Mouse (Mus musculus) left cerebral cortex, adult 18-20 months (tissue): ENCODE measurements around the gene Gm6401. TPM values are rescaled to one million over a fixed set of nuclear protein-coding genes. Genes with fewer than 3 reads are reported as not detected.
"Not testable (repeated sequence)": the region's sequence is repeated elsewhere in the genome, so short reads cannot be mapped to it uniquely, and the experiment has no call there.

Experiments
- DNase-seq, 2 experiments: peaks; one replicate each; pipeline ENCODE4 v3.0.0; 2021 to 2022; ENCODE audit warnings: low spot score in 2 of 2, mixed read lengths in 1 of 2
- long read RNA-seq, 2 experiments: library from polyadenylated mRNA; stranded (forward); transcript quantifications; one replicate each; pipeline ENCODE4 v2.0.0; 2021
- total RNA-seq, 2 experiments: library from RNA; stranded (reverse); gene quantifications; 2 replicates each; pipeline ENCODE4 v1.2.3; 2021

The Gm6401 gene
- total RNA-seq: not detected
- long read RNA-seq, experiment 1: 0 reads
- long read RNA-seq, experiment 2: 0 reads

GRCm38 (mm10) chr14:41967827-41968226 lies at the start of gene Gm6401:
Gene Gm6401, minus strand, starts transcription at chr14:41967927.
- DNase-seq: not testable (repeated sequence)

GRCm38 (mm10) chr14:41983225-41983624 lies 15.5 kb upstream of the Gm6401 start, which contains the start of gene Gm3543:
Gene Gm3543, minus strand, starts transcription at chr14:41983325.
- DNase-seq: not testable (repeated sequence)

- DNase-seq: not testable (repeated sequence)
Measured at GRCm38 (mm10) chr14:41968596-41968995, 869 bp upstream of the Gm6401 start.

DNA sequence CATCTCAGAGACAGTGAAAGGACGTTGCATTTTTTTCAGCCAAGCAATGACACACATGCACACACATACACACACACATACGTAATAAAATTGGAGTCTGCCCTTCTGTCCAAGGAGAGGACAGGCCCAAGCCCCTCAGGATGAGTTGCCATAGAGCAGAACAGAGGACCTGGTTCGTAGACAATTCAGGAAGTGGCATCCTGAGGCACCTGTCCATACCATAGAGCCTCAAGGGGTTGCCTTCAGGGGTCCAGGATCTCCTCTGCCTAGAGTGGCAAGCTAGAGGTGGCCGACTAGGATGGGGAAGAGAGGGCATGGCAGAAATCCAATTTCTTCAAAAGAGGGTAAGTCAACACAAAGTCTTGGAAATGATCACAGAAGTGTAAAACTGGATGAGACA lies 3.6 kb downstream of the Gm6401 start:
- DNase-seq: not testable (repeated sequence)

DNA sequence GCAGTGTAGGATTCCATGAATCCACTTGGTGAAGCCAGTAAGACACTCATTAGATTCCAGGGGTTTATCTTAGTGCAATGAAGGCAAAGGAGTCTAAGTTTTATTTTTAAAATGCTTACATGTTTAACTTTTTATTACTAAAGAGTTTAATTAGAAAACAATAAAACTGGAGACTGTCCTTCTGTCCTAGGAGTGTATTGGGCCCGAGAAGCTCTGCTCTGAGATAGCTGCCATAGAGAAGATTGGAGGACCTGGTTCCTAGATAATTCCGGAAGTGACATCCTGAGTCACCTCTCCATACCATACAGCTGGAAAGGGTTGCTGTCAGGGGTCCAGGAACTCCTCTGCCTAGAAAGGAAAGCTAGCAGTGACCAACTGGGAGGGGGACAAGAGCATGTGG lies 24.0 kb downstream of the Gm6401 start, which contains the start of gene 1700024B05Rik:
Gene 1700024B05Rik, plus strand, starts transcription at position 301 of the 400 bp plus-strand sequence.
- DNase-seq: not testable (repeated sequence)

- DNase-seq: not testable (repeated sequence)
Measured at GRCm38 (mm10) chr14:41924649-41925048, 43.1 kb downstream of the Gm6401 start, which contains the start of gene 1700049E17Rik1. Gene 1700049E17Rik1, plus strand, starts transcription at chr14:41924949.

Other genes starting within 250 kb of the Gm6401 start
- gene Gm7929, start 217.3 kb downstream of the Gm6401 start, total RNA-seq: not detected
- not detected for gene Gm47189, start 195.5 kb downstream of the Gm6401 start, total RNA-seq
- gene Gm7980, start 60.6 kb downstream of the Gm6401 start, total RNA-seq: not detected
- gene 1700049E17Rik1, start 43.0 kb downstream of the Gm6401 start, total RNA-seq: not detected
- under 1 TPM in 1 of 2 experiments, not detected in 1; 0.44 TPM for gene 1700024B05Rik, start 23.9 kb downstream of the Gm6401 start, total RNA-seq
- gene Gm3543, start 15.4 kb upstream of the Gm6401 start, total RNA-seq: 1 to 10 TPM in 1 of 2 experiments, under 1 TPM in 1; 0.42 to 1.8 TPM
- gene Gm7951, start 149.4 kb upstream of the Gm6401 start, total RNA-seq: not detected
- not detected for gene Gm17027, start 194.7 kb upstream of the Gm6401 start, total RNA-seq
- gene Gm3573, start 222.9 kb upstream of the Gm6401 start, total RNA-seq: 1 to 10 TPM; 1.1 to 2.2 TPM